In the genomic region with DNA sequence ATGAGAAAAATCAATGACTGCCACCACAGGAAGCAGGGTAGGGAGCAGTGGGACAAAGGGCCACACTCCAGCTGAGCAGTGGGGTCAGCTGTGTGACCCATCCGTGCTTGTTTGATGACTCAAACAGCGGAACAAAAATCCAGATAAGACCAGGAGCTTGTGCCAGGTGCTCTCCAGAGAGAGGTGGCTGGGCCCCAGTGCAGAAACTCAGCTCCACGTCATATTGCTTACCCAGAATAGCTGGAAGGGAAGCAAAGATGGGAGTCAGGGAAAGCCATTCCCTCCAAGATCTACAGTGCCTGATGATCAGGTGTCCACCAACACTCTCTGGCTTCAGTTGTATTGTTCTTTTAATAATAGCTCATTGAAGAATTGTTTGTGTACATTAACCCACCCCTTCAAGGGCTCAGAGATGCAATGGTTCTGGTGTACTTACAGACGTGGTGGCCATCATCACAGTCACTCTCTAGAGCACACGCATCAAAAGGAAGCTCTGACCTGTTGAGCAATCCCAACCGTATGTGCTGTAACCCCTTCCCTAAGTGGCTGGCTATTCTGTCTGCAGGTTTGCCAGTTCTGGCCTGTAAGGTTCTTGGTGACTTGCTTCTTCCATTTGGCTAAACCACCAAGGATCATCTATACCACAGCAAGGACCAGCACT, we compare ENCODE assay signal across 9 mouse cellular contexts.
DNase-seq lines count a peak whose midpoint lies in the region; ATAC-seq and TF ChIP-seq lines count a peak whose summit lies in the region.
"Had no signal": no experiment of that assay in that cellular context is flagged by ENCODE, and none has a peak within 500 bp of the region (broad histone marks: within the 10 kb centered on the region; RNA-seq: fewer than 3 reads in every experiment).

No protein-coding gene starts in this region.

- H3K27me3 ChIP-seq in hindbrain, postnatal 0 days (ENCODE audit: insufficient read depth, low read length), result no peaks in the 10 kb centered on the region

- DNase-seq in adrenal gland, adult (ENCODE audit: inconsistent age in 2 of 2, low spot score in 1 of 2), result peak; percentile 78 to 79
- DNase-seq in adrenal gland, adult 18-20 months (ENCODE audit: low spot score in 2 of 2), result no peak
- DNase-seq in adrenal gland, postnatal 36 days, result peak; percentile 52 to 62
- peak; percentile 20 for DNase-seq in heart, postnatal 25 days (ENCODE audit: low spot score)
- DNase-seq in lung, postnatal 25 days (ENCODE audit: low spot score), result peak; percentile 47
- no peak for DNase-seq in thymus, postnatal 4 days
- no peak for DNase-seq in hindbrain, postnatal 0 days (ENCODE audit: low spot score)
- no peak for DNase-seq in ovary, postnatal 10 days (ENCODE audit: low spot score)
- DNase-seq: gastrocnemius, postnatal 25 days had no signal

- intact Hi-C loops in heart, postnatal 25 days (cut with DNase I), result no loop called here

- no peak overlapping the region for H3K9ac ChIP-seq in hindbrain, postnatal 0 days (replicated peaks; ENCODE audit: low read length)

- no peak for ATAC-seq in hindbrain, postnatal 0 days

- WGBS in hindbrain, postnatal 0 days, result 63% methylated on average over 6 of the region's 6 CpGs

- no peaks in the 10 kb centered on the region for H3K4me1 ChIP-seq in hindbrain, postnatal 0 days (ENCODE audit: insufficient read depth, low read length)

- no peak for TF ChIP-seq CTCF in hindbrain, postnatal 0 days (IDR thresholded peaks at IDR 0.05; ENCODE audit: low read depth)

- H3K4me3 ChIP-seq in hindbrain, postnatal 0 days (ENCODE audit: low read length), result no peak overlapping the region

- no peaks in the 10 kb centered on the region for H3K36me3 ChIP-seq in hindbrain, postnatal 0 days (ENCODE audit: insufficient read depth, low read length)

- no peak overlapping the region for H3K27ac ChIP-seq in hindbrain, postnatal 0 days

- no peak overlapping the region for H3K4me2 ChIP-seq in hindbrain, postnatal 0 days (ENCODE audit: low read depth, low read length)

- H3K9me3 ChIP-seq in hindbrain, postnatal 0 days (ENCODE audit: low read length), result no peaks in the 10 kb centered on the region

Comparison
In these comparisons a context has a peak if more than half of its experiments do, and no peak if none do; other contexts are left out.
1. DNase-seq: peak in adrenal gland, adult (2 of 2), adrenal gland, postnatal 36 days (2 of 2), heart, postnatal 25 days (single experiment) and lung, postnatal 25 days (single experiment); none in adrenal gland, adult 18-20 months (0 of 2), thymus, postnatal 4 days (single experiment), hindbrain, postnatal 0 days (single experiment) and ovary, postnatal 10 days (single experiment).